Mouse (Mus musculus) NIH3T3 (cell line): ENCODE data around the gene Gm10376.
"Not testable (repeated sequence)": the region's sequence is repeated elsewhere in the genome, so short reads cannot be mapped to it uniquely, and the experiment has no call there.

Source experiments
- DNase-seq: peaks from one replicate; pipeline ENCODE4 v3.0.0-alpha.2; 2012; ENCODE audit warnings: low read depth

Gm10376 gene

GRCm38 (mm10) chr14:43015528-43015927, at the start of gene Gm10376:
Gene Gm10376 (minus strand): TSS chr14:43015628.
- DNase-seq: not testable (repeated sequence)

GRCm38 (mm10) chr14:43060179-43060578, 44.8 kb upstream of the Gm10376 start:
- not testable (repeated sequence) for DNase-seq

- DNase-seq: not testable (repeated sequence)
These were observed 42.6 kb upstream of the Gm10376 start for GRCm38 (mm10) chr14:43058063-43058462.

- DNase-seq: not testable (repeated sequence)
These were observed 21.9 kb downstream of the Gm10376 start, which contains the start of gene Gm8082 for GRCm38 (mm10) chr14:42993524-42993923. Gene Gm8082 (minus strand): TSS chr14:42993624.
